Mouse (Mus musculus): ENCODE measurements at regions not wholly inside any gene's neighbourhood (a gene's known extent, or its start where the extent isn't known, plus 50 kb on each side); places are given as distances from the start of the nearest gene placed in this dataset.
A peak's percentile ranks its signal among the peaks of the same experiment; 100 is the strongest.
"Not testable (repeated sequence)": the region's sequence is repeated elsewhere in the genome, so short reads cannot be mapped to it uniquely, and the experiment has no call there.

DNA sequence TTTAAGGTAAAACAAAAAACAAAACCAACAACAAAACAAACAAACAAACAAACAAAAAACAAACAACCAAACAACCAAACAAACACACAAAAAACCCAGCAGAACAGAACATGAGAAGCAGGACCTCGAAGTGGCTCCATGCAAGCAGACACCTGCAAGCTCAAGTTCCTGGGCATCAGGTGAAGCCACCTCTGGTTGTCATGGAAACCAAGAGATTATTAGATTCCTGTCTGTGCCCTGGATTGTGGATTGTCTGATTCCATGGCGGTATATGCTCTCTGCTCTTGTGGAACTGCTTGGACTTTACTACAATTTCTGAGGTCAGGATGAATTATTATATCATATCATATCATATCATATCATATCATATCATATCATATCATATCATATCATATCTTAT, 170.4 kb upstream of the Six2 start:
- Histone ChIP-seq H3K36me3 (no peaks in the 10 kb centered on the region), H3K4me3 (no peak overlapping the region), H3K27me3 (peaks cover 7% of the 10 kb centered on the region), H3K27ac (replicated peaks) (no peak overlapping the region), H3K4me1 (replicated peaks) (peaks cover 10% of the 10 kb centered on the region), H3K9ac (no peak overlapping the region), H3K9me3 (no peaks in the 10 kb centered on the region), H3K4me2 (peak overlapping the region; percentile 38; the same call in 1 of the 2 replicates)
- ATAC-seq (ENCODE audit: low read depth) = no peak
- WGBS = 88% methylated on average over 2 of the region's 2 CpGs

DNA sequence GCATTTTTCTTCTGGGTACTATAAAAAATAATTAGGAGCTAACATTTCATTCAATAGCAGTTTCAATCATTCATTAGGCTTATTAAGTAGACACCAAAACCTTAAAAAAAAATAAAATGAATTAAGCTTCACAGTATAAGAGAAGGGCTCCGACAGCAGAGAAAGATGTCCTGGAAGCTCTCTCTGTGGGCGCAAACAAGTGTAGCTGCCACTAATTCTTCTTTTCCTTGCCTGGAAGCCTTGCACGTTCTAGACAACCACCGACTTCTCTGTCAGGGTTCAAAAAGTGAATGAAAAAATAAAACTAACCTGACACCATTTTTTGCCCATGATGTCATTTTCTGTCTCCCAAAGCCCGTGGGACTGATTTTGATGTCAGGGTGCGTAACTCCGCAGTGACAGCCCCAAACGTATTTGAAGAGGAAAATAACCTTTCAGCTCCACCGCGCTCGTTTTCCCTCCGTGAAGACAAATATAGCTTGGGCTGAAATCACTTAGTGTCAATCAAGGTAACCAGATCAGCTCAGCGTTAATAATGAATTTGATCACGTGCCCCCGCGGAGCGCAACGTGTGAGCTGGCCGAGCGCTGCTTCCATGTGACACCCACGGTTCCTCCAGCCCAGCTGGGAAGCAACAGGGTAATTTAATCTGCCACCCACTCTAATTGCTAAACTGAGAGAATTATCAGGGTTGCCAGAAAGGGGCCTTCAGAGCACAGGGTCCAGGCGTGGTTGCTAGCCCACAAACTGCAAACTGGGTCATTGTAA, 169.8 kb upstream of the Six2 start:
- ATAC-seq (ENCODE audit: low read depth) = no peak
- Histone ChIP-seq H3K4me2 (peak overlapping the region; percentile 38), H3K4me1 (replicated peaks) (peaks cover 10% of the 10 kb centered on the region), H3K9me3 (no peaks in the 10 kb centered on the region), H3K36me3 (no peaks in the 10 kb centered on the region), H3K9ac (no peak overlapping the region), H3K27ac (replicated peaks) (no peak overlapping the region), H3K27me3 (peaks cover 7% of the 10 kb centered on the region), H3K4me3 (no peak overlapping the region)
- 47% methylated on average over 22 of the region's 22 CpGs for WGBS

DNA sequence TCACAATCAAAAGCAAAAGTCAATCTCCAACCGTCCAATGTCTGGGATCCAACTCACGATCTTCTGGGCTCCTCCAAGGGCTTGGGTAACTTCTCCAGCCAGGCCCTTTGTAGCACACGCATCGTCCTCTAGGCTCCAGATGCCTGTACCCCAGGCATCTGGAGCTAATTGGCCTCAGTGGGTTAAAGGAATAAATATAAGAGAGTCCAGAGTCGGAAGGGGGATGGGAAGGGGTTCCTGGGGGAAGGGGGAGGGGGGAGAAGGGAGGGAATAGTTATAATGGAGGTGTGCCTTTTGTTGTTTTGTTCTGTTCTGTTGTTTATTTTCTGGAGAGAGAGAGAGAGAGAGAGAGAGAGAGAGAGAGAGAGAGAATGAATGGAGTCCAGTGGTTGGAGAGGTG, 168.8 kb upstream of the Six2 start:
- not testable (repeated sequence) for H3K4me3 ChIP-seq; H3K9me3 ChIP-seq; H3K36me3 ChIP-seq; ATAC-seq (ENCODE audit: low read depth); H3K9ac ChIP-seq; H3K27me3 ChIP-seq; H3K27ac ChIP-seq (replicated peaks); H3K4me2 ChIP-seq; H3K4me1 ChIP-seq (replicated peaks)
- WGBS = 23% methylated on average over 4 of the region's 5 CpGs

DNA sequence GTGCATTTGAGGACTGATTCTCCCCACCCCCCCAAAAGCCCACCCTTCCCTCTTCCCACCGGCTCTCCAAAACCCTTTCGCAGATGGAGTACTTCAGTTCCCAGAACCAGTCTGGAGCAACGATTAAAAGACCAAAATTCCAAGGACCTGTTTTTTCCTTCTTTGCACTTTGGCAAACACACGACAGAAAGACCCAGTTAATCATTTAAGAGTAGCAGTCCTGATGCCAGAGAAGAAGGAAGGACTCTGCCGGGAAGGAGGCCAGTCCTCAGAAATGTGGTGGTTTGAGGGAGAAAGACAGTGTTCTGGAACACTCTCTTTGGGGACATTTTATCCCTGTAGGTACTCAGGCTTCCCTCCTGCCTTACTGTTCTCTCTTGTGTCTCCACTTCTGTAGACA, 165.1 kb upstream of the Six2 start:
- no peak for ATAC-seq (ENCODE audit: low read depth)
- 81% methylated on average over 5 of the region's 5 CpGs for WGBS
- H3K36me3 ChIP-seq = no peaks in the 10 kb centered on the region
- no peak overlapping the region for H3K4me3 ChIP-seq
- peaks cover 8% of the 10 kb centered on the region for H3K4me1 ChIP-seq (replicated peaks)
- H3K27me3 ChIP-seq = no peaks in the 10 kb centered on the region
- H3K27ac ChIP-seq (replicated peaks) = no peak overlapping the region
- no peak overlapping the region for H3K4me2 ChIP-seq
- H3K9ac ChIP-seq = no peak overlapping the region
- H3K9me3 ChIP-seq = no peaks in the 10 kb centered on the region

DNA sequence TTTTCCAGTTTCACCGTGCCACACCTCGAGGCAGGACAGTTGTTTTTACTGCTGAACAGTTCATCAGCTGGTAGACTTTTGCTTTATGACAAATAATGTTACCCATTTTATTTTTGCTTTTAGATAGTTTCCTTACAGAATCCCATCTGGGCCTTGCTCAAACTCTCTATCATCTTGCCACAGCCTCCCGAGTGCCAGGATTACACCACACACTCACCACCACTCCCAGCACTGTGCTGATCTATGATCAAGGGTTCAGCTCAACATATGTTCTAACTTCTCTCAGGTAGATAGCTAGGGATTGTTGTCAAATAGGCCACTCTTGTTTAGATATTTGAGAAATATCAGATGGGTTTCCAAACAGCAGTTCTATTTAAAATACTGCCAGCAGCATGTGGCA, 160.5 kb upstream of the Six2 start:
- Histone ChIP-seq H3K36me3 (no peaks in the 10 kb centered on the region), H3K27ac (replicated peaks) (no peak overlapping the region), H3K4me1 (replicated peaks) (no peaks in the 10 kb centered on the region), H3K27me3 (no peaks in the 10 kb centered on the region), H3K9ac (no peak overlapping the region), H3K9me3 (no peaks in the 10 kb centered on the region), H3K4me3 (no peak overlapping the region), H3K4me2 (no peak overlapping the region)
- ATAC-seq (ENCODE audit: low read depth) = no peak
- 87% methylated on average over 3 of the region's 3 CpGs for WGBS

DNA sequence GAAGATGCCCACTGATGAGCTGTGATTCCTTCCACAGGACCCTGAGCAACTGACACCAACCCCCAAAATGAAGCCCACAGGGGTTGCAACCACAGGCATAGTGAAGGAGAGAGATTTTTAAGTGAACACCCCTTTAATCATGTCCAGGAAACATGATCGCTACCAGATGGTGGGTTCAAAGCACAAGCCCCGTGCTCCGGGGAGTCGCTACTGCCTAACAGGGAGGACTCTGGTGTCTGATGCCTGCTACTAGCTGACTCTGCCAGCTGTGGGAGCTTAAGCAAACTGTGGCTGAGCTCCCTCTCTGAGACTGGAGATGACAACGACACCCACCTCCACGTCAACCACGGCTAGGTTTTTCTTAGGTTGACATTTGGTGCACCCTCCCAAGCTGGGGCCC, 159.7 kb upstream of the Six2 start:
- ATAC-seq (ENCODE audit: low read depth) = no peak

DNA sequence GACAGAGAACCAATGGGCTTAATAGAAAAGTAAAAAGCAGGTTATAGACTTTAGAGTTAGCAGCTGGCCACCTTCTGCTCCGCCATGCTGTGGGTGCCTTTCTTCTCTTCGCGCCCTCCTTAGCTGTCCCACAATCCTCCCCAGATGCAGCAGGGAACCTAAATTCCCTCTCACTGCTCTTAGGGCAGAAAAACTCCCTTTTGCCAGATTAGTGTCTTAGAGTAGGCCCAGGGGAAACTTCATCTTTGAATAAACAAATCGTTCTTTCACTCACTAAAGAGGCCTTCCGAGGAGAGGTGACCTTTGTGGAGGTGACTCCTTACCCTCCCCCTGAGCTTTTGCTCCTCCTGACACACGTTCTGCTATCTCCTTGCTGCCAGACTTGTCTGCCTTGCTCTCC, 157.0 kb upstream of the Six2 start:
- Histone ChIP-seq H3K4me2 (no peak overlapping the region), H3K9ac (no peak overlapping the region), H3K4me3 (no peak overlapping the region), H3K36me3 (no peaks in the 10 kb centered on the region), H3K4me1 (replicated peaks) (no peaks in the 10 kb centered on the region), H3K27ac (replicated peaks) (no peak overlapping the region), H3K27me3 (no peaks in the 10 kb centered on the region), H3K9me3 (no peaks in the 10 kb centered on the region)
- no peak for ATAC-seq (ENCODE audit: low read depth)
- 71% methylated on average over 6 of the region's 6 CpGs for WGBS

More for the DNA sequence above, 159.7 kb upstream of the Six2 start:
- no peak overlapping the region for H3K9ac ChIP-seq
- no peaks in the 10 kb centered on the region for H3K27me3 ChIP-seq
- H3K4me2 ChIP-seq = no peak overlapping the region
- no peak overlapping the region for H3K4me3 ChIP-seq
- no peaks in the 10 kb centered on the region for H3K4me1 ChIP-seq (replicated peaks)
- H3K36me3 ChIP-seq = no peaks in the 10 kb centered on the region
- WGBS = 79% methylated on average over 7 of the region's 7 CpGs
- no peaks in the 10 kb centered on the region for H3K9me3 ChIP-seq
- H3K27ac ChIP-seq (replicated peaks) = no peak overlapping the region

DNA sequence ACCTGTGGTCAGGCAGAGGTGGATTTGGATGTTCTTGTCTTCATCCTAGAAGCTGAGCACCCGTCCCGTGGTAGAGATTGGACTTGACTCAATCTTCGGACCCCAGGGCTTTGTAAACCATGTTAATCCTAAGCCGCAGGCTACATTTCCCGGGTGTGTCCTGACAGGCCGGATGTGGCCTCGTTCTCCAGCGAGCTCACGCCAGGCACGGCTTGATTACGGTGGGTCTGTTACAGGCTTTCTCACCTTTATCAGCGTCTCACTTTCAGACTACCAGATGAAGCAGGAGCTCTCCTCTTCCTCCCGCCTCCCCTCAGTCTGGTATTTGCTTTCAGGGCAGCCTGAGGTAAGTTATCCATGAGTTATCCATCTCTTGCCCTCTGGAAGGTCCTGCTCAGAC, 156.4 kb upstream of the Six2 start:
- Histone ChIP-seq H3K27me3 (no peaks in the 10 kb centered on the region), H3K4me2 (no peak overlapping the region), H3K9ac (no peak overlapping the region), H3K9me3 (no peaks in the 10 kb centered on the region), H3K4me1 (replicated peaks) (no peaks in the 10 kb centered on the region), H3K27ac (replicated peaks) (no peak overlapping the region), H3K36me3 (no peaks in the 10 kb centered on the region), H3K4me3 (no peak overlapping the region)
- no peak for ATAC-seq (ENCODE audit: low read depth)
- 92% methylated on average over 13 of the region's 13 CpGs for WGBS

DNA sequence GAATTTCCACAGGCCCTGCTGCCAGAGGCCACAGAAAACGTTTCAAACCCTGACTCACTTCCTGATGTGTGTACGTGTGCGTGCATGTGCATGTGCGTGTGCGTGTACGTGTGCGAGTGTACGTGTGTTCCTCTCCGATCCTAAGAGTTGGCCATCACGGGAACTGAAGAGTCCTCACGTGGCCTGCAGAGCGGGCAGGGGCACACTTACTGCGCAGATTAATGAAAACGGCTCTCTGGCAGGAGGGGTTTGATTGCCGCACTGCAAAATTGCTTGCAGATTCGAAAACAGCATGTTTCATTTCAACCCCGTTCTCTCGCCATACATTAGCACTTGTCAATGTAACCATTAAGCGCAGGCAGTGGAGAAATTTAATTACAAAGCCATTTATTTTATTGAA, 135.0 kb upstream of the Six2 start:
- no peaks in the 10 kb centered on the region for H3K27me3 ChIP-seq
- H3K4me1 ChIP-seq (replicated peaks) = peaks cover 26% of the 10 kb centered on the region
- H3K36me3 ChIP-seq = no peaks in the 10 kb centered on the region
- peak overlapping the region; percentile 15 for H3K4me2 ChIP-seq
- no peak overlapping the region for H3K4me3 ChIP-seq
- no peaks in the 10 kb centered on the region for H3K9me3 ChIP-seq
- H3K27ac ChIP-seq (replicated peaks) = peak overlapping the region; percentile 75
- ATAC-seq (ENCODE audit: low read depth) = peak; percentile 66
- H3K9ac ChIP-seq = no peak overlapping the region
- 48% methylated on average over 19 of the region's 19 CpGs for WGBS

DNA sequence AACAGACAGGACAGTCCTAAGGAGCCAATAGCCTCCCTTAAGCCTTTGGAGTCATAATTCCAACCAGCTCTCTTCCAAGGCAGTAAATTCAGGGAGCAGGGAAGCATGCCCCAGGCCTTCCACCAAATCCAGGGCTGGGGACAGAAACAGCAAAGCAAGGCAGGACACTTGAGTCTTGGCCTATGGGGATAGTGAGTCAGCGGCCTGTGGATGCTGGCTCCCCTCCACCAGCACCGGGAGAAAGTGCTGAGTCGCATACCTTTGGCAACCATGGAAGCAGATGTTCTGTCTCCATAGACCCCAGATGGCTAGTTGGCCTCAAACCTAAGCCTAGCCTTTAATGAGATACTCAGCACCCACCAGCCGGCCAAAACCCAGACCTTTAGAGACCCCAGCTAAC, 133.8 kb upstream of the Six2 start:
- H3K4me3 ChIP-seq = no peak overlapping the region
- H3K9ac ChIP-seq = no peak overlapping the region
- no peak for ATAC-seq (ENCODE audit: low read depth)
- no peaks in the 10 kb centered on the region for H3K9me3 ChIP-seq
- H3K4me1 ChIP-seq (replicated peaks) = peaks cover 32% of the 10 kb centered on the region
- no peak overlapping the region for H3K27ac ChIP-seq (replicated peaks)
- no peaks in the 10 kb centered on the region for H3K36me3 ChIP-seq
- 75% methylated on average over 4 of the region's 4 CpGs for WGBS
- no peaks in the 10 kb centered on the region for H3K27me3 ChIP-seq
- no peak overlapping the region for H3K4me2 ChIP-seq

DNA sequence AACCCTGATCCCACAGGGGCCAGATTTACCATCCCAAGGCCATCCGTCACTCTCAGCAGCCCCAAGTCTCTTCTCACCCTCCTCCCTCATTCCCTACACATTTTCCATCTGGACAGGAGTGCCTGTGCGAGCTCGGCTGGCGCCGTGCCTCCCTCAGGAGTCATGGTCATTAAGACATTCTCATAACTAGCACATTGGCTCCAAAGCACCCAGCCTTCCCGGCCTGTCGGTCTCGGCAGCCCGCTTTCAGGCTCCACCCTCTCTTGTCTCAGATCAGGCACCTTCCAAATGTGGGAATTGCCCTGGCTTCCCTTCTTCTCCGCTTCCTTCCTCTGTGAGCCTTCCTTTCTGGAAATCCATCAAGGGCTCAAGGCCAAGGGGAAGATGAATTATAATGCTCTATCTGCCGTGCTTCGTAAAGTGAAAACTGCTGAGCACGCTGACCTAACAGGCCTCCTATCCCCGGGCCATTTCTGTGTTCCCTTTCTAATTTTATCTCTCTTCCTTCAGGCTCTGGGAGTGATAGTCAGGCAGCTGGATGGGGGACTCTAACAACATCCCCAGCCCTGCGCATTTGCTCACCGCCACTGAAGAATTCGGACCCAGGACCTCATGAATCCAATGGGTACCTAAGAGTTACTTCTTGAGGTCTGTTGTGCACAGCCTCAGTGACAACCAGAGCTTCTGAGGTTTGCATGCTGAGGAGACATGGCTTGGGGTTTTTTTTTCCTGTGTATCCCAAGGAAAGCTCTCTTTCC, 130.2 kb upstream of the Six2 start:
- Histone ChIP-seq H3K9ac (no peak overlapping the region), H3K27ac (replicated peaks) (peak overlapping the region; percentile 47; the same call in 1 of the 2 replicates), H3K4me3 (no peak overlapping the region), H3K27me3 (no peaks in the 10 kb centered on the region), H3K4me1 (replicated peaks) (peaks cover 17% of the 10 kb centered on the region), H3K9me3 (no peaks in the 10 kb centered on the region), H3K36me3 (no peaks in the 10 kb centered on the region), H3K4me2 (no peak overlapping the region)
- 54% methylated on average over 17 of the region's 17 CpGs for WGBS
- ATAC-seq (ENCODE audit: low read depth) = peak; percentile 40; the same call in 1 of the 2 replicates

DNA sequence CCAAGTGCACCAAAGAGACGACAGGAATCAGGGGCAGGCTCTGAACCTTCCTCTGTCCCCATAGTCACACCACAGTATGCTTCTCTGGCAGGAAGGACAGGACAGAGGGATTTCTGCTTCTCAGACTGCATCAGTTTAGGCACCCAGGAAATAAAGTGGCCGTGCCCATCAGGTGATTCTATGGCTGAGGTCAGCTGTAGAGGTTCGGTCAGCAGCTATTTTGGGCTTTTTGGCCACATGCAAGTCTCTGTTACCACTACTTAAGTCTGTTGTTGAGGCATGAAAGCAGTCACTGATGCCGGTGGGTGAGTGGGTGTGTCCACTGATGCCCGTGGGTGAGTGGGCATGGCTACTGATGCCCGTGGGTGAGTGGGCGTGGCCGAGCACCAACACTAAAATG, 128.4 kb upstream of the Six2 start:
- H3K27me3 ChIP-seq = no peaks in the 10 kb centered on the region
- H3K27ac ChIP-seq (replicated peaks) = no peak overlapping the region
- H3K9me3 ChIP-seq = no peaks in the 10 kb centered on the region
- H3K4me2 ChIP-seq = no peak overlapping the region
- WGBS = 97% methylated on average over 8 of the region's 8 CpGs
- ATAC-seq (ENCODE audit: low read depth) = no peak
- H3K4me3 ChIP-seq = no peak overlapping the region
- H3K36me3 ChIP-seq = no peaks in the 10 kb centered on the region
- peaks cover 11% of the 10 kb centered on the region for H3K4me1 ChIP-seq (replicated peaks)
- H3K9ac ChIP-seq = no peak overlapping the region

Data from neural tube, embryonic 13.5 days (tissue).